Mouse (Mus musculus): ENCODE results near the gene Gm28230. TPM values are rescaled to one million over a fixed set of nuclear protein-coding genes. Genes with fewer than 3 reads are reported as not detected.

Gm28230 gene
- total RNA-seq (2012; rRNA removed) (0.80 and 0.89 TPM in 2 replicates), total RNA-seq (2014; rRNA removed) (0.84 and 1.1 TPM in 2 replicates), polyA plus RNA-seq (2012; ENCODE audit: insufficient read length, low read depth) (0.85 and 1.7 TPM in 2 replicates)

- DNase-seq (ENCODE audit: extremely low read depth): no peak
- H3K9ac ChIP-seq (ENCODE audit: insufficient read depth, low read depth): peak within 1 kb of the TSS; percentile 71
- no peaks in the 10 kb centered on the region for H3K27me3 ChIP-seq (replicated peaks)
- H3K79me2 ChIP-seq (replicated peaks; ENCODE audit: control insufficient read depth, extremely low read depth, insufficient read depth, poor library complexity, severe bottlenecking): peaks cover 65% of the 10 kb centered on the region
- H3K27ac ChIP-seq (ENCODE audit: insufficient read depth, low read depth): no peak within 1 kb of the TSS
- TF ChIP-seq ZKSCAN1 (IDR thresholded peaks at IDR 0.05; ENCODE audit: borderline replicate concordance, low read depth, low read length): no peak
- no peak for TF ChIP-seq ZNF384 (IDR thresholded peaks at IDR 0.05; ENCODE audit: low read depth, low read length)
- no peak for TF ChIP-seq CHD1 (IDR thresholded peaks at IDR 0.05; ENCODE audit: low read depth, low read length)
- no peak for TF ChIP-seq GABPA (IDR thresholded peaks at IDR 0.05; ENCODE audit: insufficient replicate concordance, low read depth, low read length)
- no peak for TF ChIP-seq EP300 (IDR thresholded peaks at IDR 0.05; ENCODE audit: low read length)
- TF ChIP-seq E2F4 (IDR thresholded peaks at IDR 0.05; ENCODE audit: insufficient replicate concordance, low read depth, low read length): no peak
- no peak for TF ChIP-seq ELF1 (IDR thresholded peaks at IDR 0.05; ENCODE audit: low read depth, low read length)
- TF ChIP-seq PAX5 (IDR thresholded peaks at IDR 0.05; ENCODE audit: low read length): no peak
- TF ChIP-seq MAZ (IDR thresholded peaks at IDR 0.05; ENCODE audit: low read depth, low read length): no peak
- TF ChIP-seq ZC3H11A (IDR thresholded peaks at IDR 0.05; ENCODE audit: low read depth, low read length): no peak
- no peak for TF ChIP-seq NRF1 (IDR thresholded peaks at IDR 0.05; ENCODE audit: low read depth, low read length)
- no peak for TF ChIP-seq RAD21 (IDR thresholded peaks at IDR 0.05; ENCODE audit: low read depth, low read length)
- TF ChIP-seq MAX (IDR thresholded peaks at IDR 0.05; ENCODE audit: low read length): no peak
- no peak for TF ChIP-seq ETS1 (conservative IDR thresholded peaks at IDR 0.05; ENCODE audit: low read depth, low read length)
- no peak for TF ChIP-seq IRF4 (IDR thresholded peaks at IDR 0.05; ENCODE audit: low read depth, low read length)
- no peak for TF ChIP-seq MAFK (IDR thresholded peaks at IDR 0.05; ENCODE audit: insufficient replicate concordance, low read length)
- TF ChIP-seq HCFC1 (IDR thresholded peaks at IDR 0.05; ENCODE audit: low read depth, low read length): no peak
- no peak for TF ChIP-seq UBTF (IDR thresholded peaks at IDR 0.05; ENCODE audit: low read depth, low read length)
- H3K4me1 ChIP-seq (ENCODE audit: control insufficient read depth in 1 of 2, insufficient read depth in 2 of 2): peaks cover 4 to 55% of the 10 kb centered on the region in 2 experiments; a peak in 2 of 4 replicates
- dilution Hi-C loops (cut with MboI; ENCODE audit: extremely low pct_ligation_motif_present, extremely low pct_unique_long_range_greater_than_20kb, low sequenced_read_pairs): no loop called here
- in situ Hi-C loops (cut with MboI; ENCODE audit: low pct_ligation_motif_present, low pct_unique_long_range_greater_than_20kb, low sequenced_read_pairs): loop anchor here (10.0 kb wide), 1 partner anchor 328 kb away; no protein-coding TSS in a partner anchor
- H3K4me3 ChIP-seq (replicated peaks in 1 of 3; ENCODE audit: low read depth in 2 of 3, low read length in 2 of 3, poor library complexity in 1 of 3): peak within 1 kb of the TSS; percentile 5 to 66 (median 8)
- H3K9me3 ChIP-seq (replicated peaks; ENCODE audit: low read length): peaks cover 6% of the 10 kb centered on the region
- peak within 1 kb of the TSS; percentile 86 for H3K4me2 ChIP-seq (ENCODE audit: insufficient read depth, low read depth, poor library complexity, severe bottlenecking)
- H3K36me3 ChIP-seq (replicated peaks in 1 of 2; ENCODE audit: control insufficient read depth in 1 of 2, insufficient read depth in 1 of 2, low read length in 1 of 2): peaks cover 28 to 32% of the 10 kb centered on the region in 2 experiments
Measured at GRCm38 (mm10) chr2:74726551-74726950, at the start of gene Gm28230. TSS of gene Gm28230 (plus strand) at chr2:74726728.

DNA sequence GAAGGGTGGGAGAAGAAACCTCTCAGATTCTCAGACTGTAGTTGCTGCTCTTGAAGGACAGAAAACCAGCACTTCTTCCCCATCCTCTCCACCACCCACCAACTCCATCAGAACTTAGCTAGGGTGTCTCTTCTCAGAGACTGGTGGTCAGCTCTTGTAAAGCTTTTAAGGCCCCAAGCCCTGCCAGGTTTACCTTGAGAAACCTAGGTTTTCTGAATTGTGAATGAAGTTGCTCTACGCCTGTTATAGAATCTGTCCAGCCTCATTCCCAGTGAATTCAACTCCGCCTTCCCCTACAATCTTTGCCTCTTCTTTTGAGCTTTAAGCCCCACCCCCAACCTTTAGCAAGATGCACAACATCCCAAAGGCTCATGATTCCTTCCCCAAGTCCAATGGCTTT, 49.4 kb upstream of the Gm28230 start:
- Histone ChIP-seq H3K27me3 (replicated peaks) (no peaks in the 10 kb centered on the region), H3K9me3 (replicated peaks; ENCODE audit: low read length) (peaks cover 16% of the 10 kb centered on the region), H3K4me3 (replicated peaks in 1 of 3; ENCODE audit: low read depth in 2 of 3, low read length in 2 of 3, poor library complexity in 1 of 3) (no peak overlapping the region), H3K4me1 (ENCODE audit: control insufficient read depth in 1 of 2, insufficient read depth in 2 of 2) (0 out of 4 replicates have a peak, but pooled peaks cover 0 to 5% of the 10 kb centered on the region in 2 experiments), H3K9ac (ENCODE audit: insufficient read depth, low read depth) (no peak overlapping the region), H3K4me2 (ENCODE audit: insufficient read depth, low read depth, poor library complexity, severe bottlenecking) (no peak overlapping the region), H3K79me2 (replicated peaks; ENCODE audit: control insufficient read depth, extremely low read depth, insufficient read depth, poor library complexity, severe bottlenecking) (no peaks in the 10 kb centered on the region), H3K36me3 (replicated peaks in 1 of 2; ENCODE audit: control insufficient read depth in 1 of 2, insufficient read depth in 1 of 2, low read length in 1 of 2) (no peaks in the 10 kb centered on the region), H3K27ac (ENCODE audit: insufficient read depth, low read depth) (no peak overlapping the region)
- dilution Hi-C loops (cut with MboI; ENCODE audit: extremely low pct_ligation_motif_present, extremely low pct_unique_long_range_greater_than_20kb, low sequenced_read_pairs): no loop called here
- no peak for DNase-seq (ENCODE audit: extremely low read depth)
- TF ChIP-seq ELF1 (IDR thresholded peaks at IDR 0.05; ENCODE audit: low read depth, low read length) (no peak), EP300 (IDR thresholded peaks at IDR 0.05; ENCODE audit: low read length) (no peak), IRF4 (IDR thresholded peaks at IDR 0.05; ENCODE audit: low read depth, low read length) (no peak), CTCF (conservative IDR thresholded peaks at IDR 0.05 in 1 of 2, IDR thresholded peaks at IDR 0.05 in 1 of 2; ENCODE audit: low read depth in 2 of 2, low read length in 2 of 2) (no peak), JUND (conservative IDR thresholded peaks at IDR 0.05; ENCODE audit: low read depth, low read length) (no peak), KAT2A (IDR thresholded peaks at IDR 0.05; ENCODE audit: insufficient replicate concordance, low read length) (no peak), JUN (IDR thresholded peaks at IDR 0.05; ENCODE audit: insufficient read depth, low read depth, low read length) (no peak), SIN3A (IDR thresholded peaks at IDR 0.05; ENCODE audit: low read length) (no peak), NRF1 (IDR thresholded peaks at IDR 0.05; ENCODE audit: low read depth, low read length) (no peak), SMC3 (IDR thresholded peaks at IDR 0.05; ENCODE audit: low read depth, low read length) (no peak)
- in situ Hi-C loops (cut with MboI; ENCODE audit: low pct_ligation_motif_present, low pct_unique_long_range_greater_than_20kb, low sequenced_read_pairs): loop anchor here (25.0 kb wide), 1 partner anchor 635 kb away; no protein-coding TSS in a partner anchor
